Mouse (Mus musculus) forebrain, embryonic 11.5 days (tissue): ENCODE measurements around the gene Cerkl. TPM values are rescaled to one million over a fixed set of nuclear protein-coding genes. Genes with fewer than 3 reads are reported as not detected.
A peak's percentile ranks its signal among the peaks of the same experiment; 100 is the strongest.

Source experiments
- ATAC-seq: fragments of 200-750 bp; cut with Nextera tagmentation; replicated peaks from 2 replicates; pipeline ENCODE4 v1.8.0; 2017; ENCODE audit warnings: moderate TSS enrichment; ENCODE audit not compliant: low FRiP score
- DNase-seq: peaks from one replicate; pipeline ENCODE4 v3.0.0-alpha.2; 2017; ENCODE audit warnings: low spot score
- H3K27ac ChIP-seq: fragments of 300-500 bp; sonication (generic); 2 replicates; pipeline ENCODE4 v1.5.1; 2014; ENCODE audit warnings: low read depth, low read length
- H3K27me3 ChIP-seq: fragments of 300-500 bp; sonication (generic); 2 replicates; pipeline ENCODE4 v1.6.1; 2014; ENCODE audit warnings: mild to moderate bottlenecking, low read length, mixed read lengths; ENCODE audit not compliant: control insufficient read depth, insufficient read depth
- H3K36me3 ChIP-seq: fragments of 300-500 bp; sonication (generic); 2 replicates; pipeline ENCODE4 v1.6.1; 2014; ENCODE audit warnings: mild to moderate bottlenecking, low read length, moderate library complexity, mixed read lengths; ENCODE audit not compliant: control insufficient read depth, insufficient read depth
- H3K4me1 ChIP-seq: fragments of 300-500 bp; sonication (generic); replicated peaks from 2 replicates; pipeline ENCODE4 v1.6.1; 2014; ENCODE audit warnings: low read length, mixed read lengths; ENCODE audit not compliant: control insufficient read depth, insufficient read depth
- H3K4me2 ChIP-seq: fragments of 300-500 bp; sonication (generic); 2 replicates; pipeline ENCODE4 v1.6.1; 2014; ENCODE audit warnings: low read depth, mild to moderate bottlenecking, low read length, moderate library complexity, mixed read lengths; ENCODE audit not compliant: severe bottlenecking
- H3K4me3 ChIP-seq: fragments of 300-500 bp; sonication (generic); 2 replicates; pipeline ENCODE4 v1.5.1; 2014; ENCODE audit warnings: low read depth, low read length
- H3K9ac ChIP-seq: fragments of 300-500 bp; sonication (generic); 2 replicates; pipeline ENCODE4 v1.6.1; 2014; ENCODE audit warnings: low read length
- H3K9me3 ChIP-seq: fragments of 300-500 bp; sonication (generic); 2 replicates; pipeline ENCODE4 v1.6.1; 2016; ENCODE audit warnings: low read length, mixed read lengths; ENCODE audit not compliant: control insufficient read depth
- WGBS: fragments of 180-500 bp; shearing (Covaris S2); extraction: QIAGEN DNeasy Blood & Tissue Kit; methylation state at CpG from one replicate; pipeline ENCODE4 v1.1.7; 2014; 5-methylcytosine and 5-hydroxymethylcytosine counted together
- polyA plus RNA-seq: library from polyadenylated mRNA; unstranded; fragments of >200 nt; fragmentation: Nextera tagmentation; extraction: Ambion mirVana; gene quantifications from 2 replicates; pipeline ENCODE4 v1.2.1, GENCODE M21; 2014

Cerkl gene
- polyA plus RNA-seq, 1 experiment from 2014 or later: 1.2 TPM

- DNase-seq (no peak), ATAC-seq (peak; percentile 74)
- WGBS: 58% methylated on average over 8 of the region's 8 CpGs
- no peak overlapping the region for H3K9ac ChIP-seq
- H3K36me3 ChIP-seq: no peaks in the 10 kb centered on the region
- H3K27ac ChIP-seq: peak overlapping the region; percentile 18; the same call in 1 of the 2 replicates
- no peaks in the 10 kb centered on the region for H3K9me3 ChIP-seq
- H3K27me3 ChIP-seq: no peaks in the 10 kb centered on the region
- H3K4me3 ChIP-seq: no peak overlapping the region
- peaks cover 3% of the 10 kb centered on the region; the same call in 1 of the 2 replicates for H3K4me1 ChIP-seq
- H3K4me2 ChIP-seq: no peak overlapping the region; the same call in 1 of the 2 replicates
These were observed 78.1 kb downstream of the Cerkl start for GRCm38 (mm10) chr2:79378346-79379086.

- H3K27me3 ChIP-seq: no peaks in the 10 kb centered on the region
- H3K4me1 ChIP-seq: no peaks in the 10 kb centered on the region
- DNase-seq (no peak), ATAC-seq (peak; percentile 72; the same call in 1 of the 2 replicates)
- H3K9me3 ChIP-seq: no peaks in the 10 kb centered on the region
- H3K4me2 ChIP-seq: no peak overlapping the region
- no peaks in the 10 kb centered on the region for H3K36me3 ChIP-seq
- no peak overlapping the region for H3K9ac ChIP-seq
- no peak overlapping the region for H3K27ac ChIP-seq
- no peak overlapping the region for H3K4me3 ChIP-seq
- WGBS: 57% methylated on average over 6 of the region's 6 CpGs
These were observed 83.9 kb downstream of the Cerkl start for GRCm38 (mm10) chr2:79372486-79373200.

- H3K27me3 ChIP-seq: no peaks in the 10 kb centered on the region
- H3K9ac ChIP-seq: no peak overlapping the region
- DNase-seq: no peak
- H3K4me1 ChIP-seq: no peaks in the 10 kb centered on the region
- no peaks in the 10 kb centered on the region for H3K9me3 ChIP-seq
- WGBS: 71% methylated on average over 2 of the region's 2 CpGs
- H3K36me3 ChIP-seq: no peaks in the 10 kb centered on the region
- no peak overlapping the region for H3K4me2 ChIP-seq
- H3K4me3 ChIP-seq: no peak overlapping the region
- no peak overlapping the region for H3K27ac ChIP-seq
- no peak for ATAC-seq
These were observed 84.5 kb downstream of the Cerkl start for GRCm38 (mm10) chr2:79372154-79372467.

GRCm38 (mm10) chr2:79371326-79372153, 85.0 kb downstream of the Cerkl start:
- DNase-seq: no peak
- no peak overlapping the region for H3K4me2 ChIP-seq

GRCm38 (mm10) chr2:79370711-79371312, 85.8 kb downstream of the Cerkl start:
- no peaks in the 10 kb centered on the region for H3K36me3 ChIP-seq
- no peak for DNase-seq
- ATAC-seq: no peak
- no peak overlapping the region for H3K27ac ChIP-seq
- H3K4me3 ChIP-seq: no peak overlapping the region
- H3K9ac ChIP-seq: no peak overlapping the region
- H3K27me3 ChIP-seq: no peaks in the 10 kb centered on the region
- WGBS: 84% methylated on average over 9 of the region's 9 CpGs
- no peak overlapping the region for H3K4me2 ChIP-seq
- no peaks in the 10 kb centered on the region for H3K9me3 ChIP-seq
- no peaks in the 10 kb centered on the region for H3K4me1 ChIP-seq

More at GRCm38 (mm10) chr2:79371326-79372153, 85.0 kb downstream of the Cerkl start:
- Histone ChIP-seq H3K4me1 (no peaks in the 10 kb centered on the region), H3K9me3 (no peaks in the 10 kb centered on the region), H3K27ac (no peak overlapping the region), H3K27me3 (no peaks in the 10 kb centered on the region), H3K4me3 (no peak overlapping the region), H3K36me3 (no peaks in the 10 kb centered on the region), H3K9ac (no peak overlapping the region)
- 89% methylated on average over 7 of the region's 7 CpGs for WGBS
- no peak for ATAC-seq

- no peak overlapping the region for H3K27ac ChIP-seq
- no peak overlapping the region for H3K4me2 ChIP-seq
- DNase-seq: no peak
- ATAC-seq: no peak
- no peak overlapping the region for H3K9ac ChIP-seq
- WGBS: 80% methylated on average over 4 of the region's 4 CpGs
- no peaks in the 10 kb centered on the region for H3K36me3 ChIP-seq
- no peak overlapping the region for H3K4me3 ChIP-seq
- no peaks in the 10 kb centered on the region for H3K27me3 ChIP-seq
- H3K4me1 ChIP-seq: no peaks in the 10 kb centered on the region
- no peaks in the 10 kb centered on the region for H3K9me3 ChIP-seq
These were observed 86.7 kb downstream of the Cerkl start for GRCm38 (mm10) chr2:79369905-79370304.

- DNase-seq (no peak), ATAC-seq (no peak; the same call in 1 of the 2 replicates)
- H3K36me3 ChIP-seq: no peaks in the 10 kb centered on the region
- no peaks in the 10 kb centered on the region for H3K9me3 ChIP-seq
- H3K4me2 ChIP-seq: no peak overlapping the region
- WGBS: 79% methylated on average over 7 of the region's 7 CpGs
- H3K27me3 ChIP-seq: no peaks in the 10 kb centered on the region
- H3K4me1 ChIP-seq: no peaks in the 10 kb centered on the region
- H3K9ac ChIP-seq: no peak overlapping the region
- H3K4me3 ChIP-seq: no peak overlapping the region
- H3K27ac ChIP-seq: no peak overlapping the region
These were observed 87.5 kb downstream of the Cerkl start for GRCm38 (mm10) chr2:79369061-79369524.

- no peak overlapping the region for H3K9ac ChIP-seq
- WGBS: 91% methylated on average over 12 of the region's 12 CpGs
- ATAC-seq: no peak
- no peak overlapping the region for H3K4me3 ChIP-seq
- no peaks in the 10 kb centered on the region for H3K36me3 ChIP-seq
- no peaks in the 10 kb centered on the region for H3K4me1 ChIP-seq
- DNase-seq: no peak
- no peaks in the 10 kb centered on the region for H3K27me3 ChIP-seq
- no peak overlapping the region for H3K27ac ChIP-seq
- no peak overlapping the region for H3K4me2 ChIP-seq
- H3K9me3 ChIP-seq: no peaks in the 10 kb centered on the region
These were observed 87.9 kb downstream of the Cerkl start for GRCm38 (mm10) chr2:79368661-79369060.
